Mouse (Mus musculus): ENCODE data around the gene Ggta1.

GRCm38 (mm10) chr2:35416473-35416872 is 46.6 kb downstream of the Ggta1 start:
- no peak for TF ChIP-seq MAFK (IDR thresholded peaks at IDR 0.05; ENCODE audit: insufficient read depth, low read depth, low read length)
- no peak for TF ChIP-seq ZNF384 (IDR thresholded peaks at IDR 0.05; ENCODE audit: low read depth, low read length)
- TF ChIP-seq CHD2 (IDR thresholded peaks at IDR 0.05; ENCODE audit: low read depth, low read length), result no peak

All from ES-E14 (cell line).